Mouse (Mus musculus) retina, postnatal 7 days (tissue): Measurements from ENCODE around the gene Vmn1r94.
"Not testable (repeated sequence)": the region's sequence is repeated elsewhere in the genome, so short reads cannot be mapped to it uniquely, and the experiment has no call there.

ENCODE experiments used
- DNase-seq: peaks from one replicate; pipeline ENCODE4 v3.0.0-alpha.2; 2012; ENCODE audit warnings: low read depth, low spot score

Gene Vmn1r94

GRCm38 (mm10) chr7:20168277-20168676, at the start of gene Vmn1r94:
TSS of gene Vmn1r94 (minus strand) at chr7:20168377.
- DNase-seq = not testable (repeated sequence)

- DNase-seq = not testable (repeated sequence)
Observed at GRCm38 (mm10) chr7:20205507-20205906, 37.3 kb upstream of the Vmn1r94 start, which contains the start of gene Gm6164. TSS of gene Gm6164 (minus strand) at chr7:20205607.

GRCm38 (mm10) chr7:20193410-20193809, 25.2 kb upstream of the Vmn1r94 start, which contains the start of gene Vmn1r95:
TSS of gene Vmn1r95 (plus strand) at chr7:20193710.
- not testable (repeated sequence) for DNase-seq

GRCm38 (mm10) chr7:20138988-20139387, 29.2 kb downstream of the Vmn1r94 start, which contains the start of gene Vmn1r93:
TSS of gene Vmn1r93 (minus strand) at chr7:20139088.
- DNase-seq = not testable (repeated sequence)

GRCm38 (mm10) chr7:20122479-20122878, 45.7 kb downstream of the Vmn1r94 start, which contains the start of gene Gm16442:
TSS of gene Gm16442 (minus strand) at chr7:20122579.
- not testable (repeated sequence) for DNase-seq
